Mouse (Mus musculus): Measurements from ENCODE around the gene Zfhx3.

The Zfhx3 gene

GRCm38 (mm10) chr8:108243270-108243669, 300.8 kb downstream of the Zfhx3 start:
- DNase-seq (ENCODE audit: low spot score): no peak

GRCm38 (mm10) chr8:108244636-108245494, 302.4 kb downstream of the Zfhx3 start:
- no peak for DNase-seq (ENCODE audit: low spot score)

GRCm38 (mm10) chr8:108245575-108245974, 303.1 kb downstream of the Zfhx3 start:
- DNase-seq (ENCODE audit: low spot score): no peak

- no peak for DNase-seq (ENCODE audit: low spot score)
These were observed 303.8 kb downstream of the Zfhx3 start for GRCm38 (mm10) chr8:108246035-108246933.

- DNase-seq (ENCODE audit: low spot score): no peak
These were observed 304.5 kb downstream of the Zfhx3 start for GRCm38 (mm10) chr8:108246934-108247417.

- DNase-seq (ENCODE audit: low spot score): no peak
These were observed 322.2 kb downstream of the Zfhx3 start for GRCm38 (mm10) chr8:108264593-108265160.

GRCm38 (mm10) chr8:108277960-108278359, 335.5 kb downstream of the Zfhx3 start:
- DNase-seq (ENCODE audit: low spot score): no peak

GRCm38 (mm10) chr8:108281981-108282380, 339.5 kb downstream of the Zfhx3 start:
- no peak for DNase-seq (ENCODE audit: low spot score)

GRCm38 (mm10) chr8:108286117-108286516, 343.7 kb downstream of the Zfhx3 start:
- DNase-seq (ENCODE audit: low spot score): no peak

- DNase-seq (ENCODE audit: low spot score): no peak
These were observed 358.6 kb downstream of the Zfhx3 start for GRCm38 (mm10) chr8:108300964-108301615.

- DNase-seq (ENCODE audit: low spot score): no peak
These were observed 359.2 kb downstream of the Zfhx3 start for GRCm38 (mm10) chr8:108301654-108302053.

- DNase-seq (ENCODE audit: low spot score): no peak
These were observed 362.9 kb downstream of the Zfhx3 start for GRCm38 (mm10) chr8:108305368-108305767.

GRCm38 (mm10) chr8:108309525-108310246, 367.2 kb downstream of the Zfhx3 start:
- no peak for DNase-seq (ENCODE audit: low spot score)

GRCm38 (mm10) chr8:108315046-108315445, 372.6 kb downstream of the Zfhx3 start:
- DNase-seq (ENCODE audit: low spot score): no peak

GRCm38 (mm10) chr8:108317532-108318093, 375.2 kb downstream of the Zfhx3 start:
- no peak for DNase-seq (ENCODE audit: low spot score)

- DNase-seq (ENCODE audit: low spot score): no peak
These were observed 385.3 kb downstream of the Zfhx3 start for GRCm38 (mm10) chr8:108327711-108328110.

- no peak for DNase-seq (ENCODE audit: low spot score)
These were observed 405.9 kb downstream of the Zfhx3 start for GRCm38 (mm10) chr8:108348352-108348751.

- no peak for DNase-seq (ENCODE audit: low spot score)
These were observed 406.3 kb downstream of the Zfhx3 start for GRCm38 (mm10) chr8:108348776-108349175.

GRCm38 (mm10) chr8:108355119-108355777, 412.8 kb downstream of the Zfhx3 start:
- DNase-seq (ENCODE audit: low spot score): no peak

- DNase-seq (ENCODE audit: low spot score): no peak
These were observed 419.0 kb downstream of the Zfhx3 start for GRCm38 (mm10) chr8:108361402-108361801.
